Mouse (Mus musculus) liver (tissue): ENCODE measurements at regions not wholly inside any gene's neighbourhood (a gene's known extent, or its start where the extent isn't known, plus 50 kb on each side); places are given as distances from the start of the nearest gene placed in this dataset.

Experiments
- DNase-seq: peaks from one replicate; pipeline ENCODE4 v3.0.0-alpha.2; 2020; ENCODE audit warnings: mixed read lengths

- DNase-seq: no peak
Measured at GRCm38 (mm10) chr5:106318246-106318645, 139.7 kb downstream of the Barhl2 start.

- DNase-seq: no peak
Measured at GRCm38 (mm10) chr5:106313874-106314273, 144.1 kb downstream of the Barhl2 start.

DNA sequence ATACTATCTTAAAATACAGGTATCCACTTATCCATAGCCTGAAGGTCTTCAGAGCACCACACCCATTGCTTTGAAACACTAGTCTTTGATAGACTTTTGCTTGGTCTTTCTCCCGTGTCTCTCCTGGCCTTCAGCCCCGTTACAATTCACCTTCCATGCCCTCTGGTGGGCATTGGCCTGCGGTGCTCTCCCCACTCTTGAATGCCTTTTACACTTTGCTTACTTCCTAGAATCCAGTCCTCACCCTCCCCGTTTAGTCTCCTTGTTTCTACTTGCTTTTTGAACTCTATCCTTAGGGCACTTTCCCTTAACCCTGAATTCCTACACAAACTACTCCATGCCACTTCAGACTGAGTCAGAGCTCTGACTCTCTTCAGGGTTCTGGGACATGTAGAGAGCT is 156.6 kb downstream of the Barhl2 start:
- DNase-seq: no peak

- peak; percentile 7 for DNase-seq
Measured at GRCm38 (mm10) chr5:106296721-106297120, 161.2 kb downstream of the Barhl2 start.

GRCm38 (mm10) chr5:106295993-106296392 is 162.0 kb downstream of the Barhl2 start:
- DNase-seq: no peak

- no peak for DNase-seq
Measured at GRCm38 (mm10) chr5:106295538-106295937, 162.4 kb downstream of the Barhl2 start.

- DNase-seq: no peak
Measured at GRCm38 (mm10) chr5:106292387-106293229, 165.4 kb downstream of the Barhl2 start.

- DNase-seq: no peak
Measured at GRCm38 (mm10) chr5:106285152-106285551, 172.8 kb downstream of the Barhl2 start.

DNA sequence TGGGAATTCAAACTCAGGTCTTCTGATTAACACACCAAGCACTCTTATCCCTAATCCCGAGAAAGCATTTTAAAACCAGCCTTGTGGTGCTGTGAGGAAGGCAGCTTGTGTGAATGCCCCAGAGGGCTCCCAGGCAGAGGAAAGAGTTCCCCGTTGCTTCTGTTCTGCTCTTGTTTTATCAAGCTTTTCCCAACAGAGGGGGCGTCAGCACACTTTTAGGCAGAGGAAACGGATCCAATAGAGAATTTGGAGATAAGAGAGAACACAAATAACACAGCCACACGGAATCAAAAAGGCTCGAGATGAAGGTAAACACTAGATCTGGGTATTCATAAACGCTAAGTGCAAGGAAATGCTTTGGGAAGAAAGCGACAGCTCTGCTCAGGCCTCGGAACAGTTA is 173.2 kb downstream of the Barhl2 start:
- DNase-seq: no peak

- no peak for DNase-seq
Measured at GRCm38 (mm10) chr5:106282646-106283045, 175.3 kb downstream of the Barhl2 start.

GRCm38 (mm10) chr5:106277786-106278185 is 180.2 kb downstream of the Barhl2 start:
- DNase-seq: no peak

DNA sequence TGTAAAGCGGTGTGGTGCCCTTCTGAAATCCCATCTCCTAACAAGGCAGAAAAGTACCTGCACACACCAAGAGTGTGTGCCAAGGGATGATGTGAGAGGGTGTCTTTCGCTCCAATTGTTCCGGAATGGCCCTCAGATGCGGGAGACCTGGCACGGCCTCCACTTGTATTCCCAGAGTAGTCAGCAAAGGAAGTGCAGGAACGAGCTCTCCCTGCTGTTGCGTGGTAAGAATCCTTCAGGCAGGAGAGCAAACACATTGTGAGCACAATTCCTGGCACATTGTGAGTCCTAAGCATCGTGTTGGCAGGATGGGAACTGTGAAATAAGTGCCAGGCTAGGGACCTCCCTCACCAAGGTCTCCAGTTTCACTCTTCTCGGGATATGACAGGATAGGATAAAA is 180.7 kb downstream of the Barhl2 start:
- no peak for DNase-seq

DNA sequence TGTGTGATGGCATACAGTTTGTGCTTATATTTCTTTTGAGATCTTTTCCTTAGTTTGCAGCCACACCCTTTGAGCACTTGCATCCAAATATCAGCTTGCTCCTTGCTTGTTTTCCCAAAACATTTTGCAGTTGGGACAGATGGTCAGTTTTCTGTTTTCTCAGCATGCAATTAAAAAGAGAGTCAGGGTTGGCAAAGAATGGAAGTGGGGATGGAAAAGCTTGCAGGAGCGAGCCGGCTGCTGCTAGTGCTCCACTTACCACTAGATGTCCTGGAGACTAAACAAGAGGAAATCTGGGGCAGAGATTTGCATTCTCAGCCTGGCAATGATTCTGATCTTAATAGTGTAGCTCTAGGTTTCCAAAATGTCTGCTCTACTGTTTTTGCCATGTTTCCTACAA is 181.8 kb downstream of the Barhl2 start:
- no peak for DNase-seq

DNA sequence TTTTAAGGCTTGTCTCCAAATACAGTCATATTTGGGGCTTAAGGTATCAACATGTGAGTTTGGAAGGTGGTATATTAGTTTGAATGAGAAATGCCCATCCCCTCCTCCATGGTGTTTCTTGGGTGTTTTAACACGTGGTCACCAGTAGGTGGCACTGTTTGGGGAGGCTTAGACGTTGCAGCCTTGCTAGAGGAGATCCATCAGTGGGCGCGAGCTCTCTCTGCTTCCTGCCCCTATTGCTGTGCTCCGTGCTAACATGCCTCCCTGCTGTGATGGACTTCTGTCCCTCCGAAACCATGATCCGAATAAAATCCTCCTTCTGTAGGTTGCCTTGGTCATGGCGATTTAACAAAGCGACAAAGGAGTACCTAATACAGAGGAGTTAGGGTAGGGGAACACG is 183.3 kb downstream of the Barhl2 start:
- peak; percentile 10 for DNase-seq

DNA sequence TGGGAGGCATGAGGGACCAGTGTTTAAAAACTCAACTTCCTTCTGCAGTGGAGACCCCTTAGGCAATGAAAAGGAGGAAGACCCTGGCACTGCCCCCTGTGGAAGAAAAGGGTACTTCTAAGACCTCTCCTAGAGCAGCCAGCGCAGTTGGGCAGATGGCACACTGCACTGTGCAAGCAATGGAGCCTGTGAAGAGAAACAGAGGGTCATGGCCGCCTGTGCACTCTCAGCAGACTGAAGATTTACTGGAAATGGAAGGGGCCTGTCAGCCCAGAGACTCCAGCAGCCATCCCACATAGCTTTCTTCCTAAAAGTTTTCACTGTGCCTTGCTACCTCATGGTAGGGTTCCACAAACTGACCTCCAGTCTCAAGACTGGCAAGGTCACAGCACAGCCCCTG is 193.4 kb downstream of the Barhl2 start:
- no peak for DNase-seq

DNA sequence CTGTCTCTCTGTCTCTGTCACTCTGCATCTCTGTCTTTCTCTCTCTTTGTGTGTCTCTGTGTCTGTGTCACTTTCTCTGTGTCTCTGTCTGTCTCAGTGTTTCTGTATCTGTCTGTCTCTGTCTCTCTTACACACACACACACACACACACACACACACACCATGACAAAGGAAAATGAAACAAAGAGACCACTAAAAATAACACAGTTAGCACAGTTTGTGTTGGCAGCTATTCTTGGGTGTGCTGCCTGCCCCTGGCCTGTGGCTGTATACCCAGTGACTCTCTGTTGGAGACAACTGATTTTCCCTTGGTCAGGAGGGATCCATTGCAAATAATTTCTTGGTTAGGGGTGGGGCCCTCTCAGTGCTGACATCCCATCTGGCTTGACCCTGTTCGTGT is 200.8 kb downstream of the Barhl2 start:
- DNase-seq: no peak

DNA sequence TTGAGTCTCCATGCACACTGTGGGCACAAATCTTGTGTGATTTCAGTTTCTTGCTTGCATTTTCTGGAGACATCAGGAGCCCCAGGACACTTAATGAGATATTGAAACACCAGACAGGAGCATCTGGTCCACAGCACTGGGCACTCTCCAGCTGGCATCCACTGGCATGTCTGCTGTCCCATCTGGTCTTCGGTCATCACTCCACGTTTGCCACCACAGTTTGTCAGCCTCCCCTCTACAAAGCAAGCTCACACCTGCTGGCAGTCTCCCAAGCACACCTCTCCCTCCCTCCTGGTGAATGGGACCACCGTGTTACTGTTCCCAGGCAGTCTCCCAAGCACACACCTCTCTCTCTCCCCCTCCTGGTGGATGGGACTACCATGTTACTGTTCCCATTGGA is 228.8 kb downstream of the Barhl2 start:
- DNase-seq: no peak

DNA sequence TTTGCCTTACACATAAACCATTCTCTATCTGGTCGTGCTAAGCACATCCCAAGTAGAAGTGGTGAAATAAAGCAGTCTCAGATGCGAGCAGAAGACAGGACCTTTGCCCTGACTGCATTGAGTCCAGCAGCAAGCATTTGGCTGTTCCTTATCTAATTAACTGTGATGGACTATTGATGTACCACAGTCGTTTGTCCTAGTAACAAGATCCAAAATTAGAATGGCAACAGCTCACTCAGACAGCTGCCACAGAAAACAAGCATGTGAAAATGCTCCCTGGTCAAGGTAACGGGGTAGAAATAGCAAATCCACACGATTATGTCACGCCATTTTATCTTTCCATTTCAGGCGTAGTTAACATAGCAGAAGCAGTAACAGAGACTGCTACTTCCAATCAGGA is 233.8 kb downstream of the Barhl2 start:
- DNase-seq: no peak

DNA sequence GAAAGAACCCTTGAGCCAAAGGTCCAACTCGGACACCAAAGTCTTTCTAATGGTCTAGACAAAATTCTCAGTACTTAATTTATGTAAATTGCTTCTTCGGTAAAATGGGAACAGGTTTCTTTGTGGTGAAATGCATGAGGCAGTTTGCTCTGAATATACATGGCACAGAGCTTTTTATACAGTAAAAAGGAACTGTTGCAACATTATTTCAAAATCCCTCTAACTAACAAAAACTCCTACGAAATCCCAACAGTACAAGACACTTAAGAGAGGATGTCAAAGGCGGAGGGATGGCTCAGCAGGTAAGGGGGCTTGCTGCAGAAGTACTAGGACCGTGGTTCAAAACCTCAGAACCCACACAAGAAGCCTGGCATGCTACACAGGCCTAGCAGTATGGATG is 248.4 kb downstream of the Barhl2 start:
- DNase-seq: no peak

GRCm38 (mm10) chr5:106207706-106208105 is 250.3 kb downstream of the Barhl2 start:
- DNase-seq: no peak

- no peak for DNase-seq
Measured at GRCm38 (mm10) chr5:106205724-106206123, 252.2 kb downstream of the Barhl2 start.

- DNase-seq: no peak
Measured at GRCm38 (mm10) chr5:106200631-106201030, 257.3 kb downstream of the Barhl2 start.

DNA sequence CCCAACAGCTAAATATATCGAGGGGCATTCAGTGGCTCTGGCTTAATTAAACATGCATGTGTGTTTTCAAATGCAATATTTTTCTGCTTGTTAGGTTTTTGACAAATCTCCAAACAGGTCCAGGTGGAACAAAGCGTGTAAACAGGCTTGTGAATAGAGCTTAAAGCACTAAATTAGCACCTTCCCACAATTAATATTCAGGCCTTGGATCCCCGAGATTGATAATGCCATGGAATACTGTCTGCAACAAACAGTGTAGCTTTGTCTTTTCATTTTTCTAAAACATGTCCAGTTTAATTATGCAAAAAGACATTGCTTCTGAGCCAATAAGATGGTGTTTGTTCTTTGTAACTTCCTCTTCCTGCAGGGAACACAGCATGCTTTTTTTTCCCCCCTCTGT is 258.9 kb downstream of the Barhl2 start:
- no peak for DNase-seq

DNA sequence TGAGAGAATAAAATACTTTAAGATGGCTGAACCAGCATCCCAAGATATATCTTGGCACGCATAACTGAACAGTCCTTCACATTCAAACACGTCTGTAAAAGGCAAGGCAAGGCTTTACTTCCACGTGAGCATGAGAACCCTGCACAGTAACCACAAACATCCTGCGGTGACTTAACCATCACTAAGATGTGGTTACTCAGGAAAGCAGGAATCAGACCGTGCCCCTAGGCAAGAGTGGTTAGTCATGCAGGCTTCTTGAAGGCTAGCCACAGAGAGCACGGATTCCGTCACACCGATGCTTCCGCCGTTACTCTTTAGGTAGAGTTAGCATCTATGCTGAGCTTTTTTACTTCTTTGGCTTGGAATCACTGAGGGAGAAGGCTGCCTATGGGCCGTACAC is 266.8 kb downstream of the Barhl2 start:
- DNase-seq: no peak

DNA sequence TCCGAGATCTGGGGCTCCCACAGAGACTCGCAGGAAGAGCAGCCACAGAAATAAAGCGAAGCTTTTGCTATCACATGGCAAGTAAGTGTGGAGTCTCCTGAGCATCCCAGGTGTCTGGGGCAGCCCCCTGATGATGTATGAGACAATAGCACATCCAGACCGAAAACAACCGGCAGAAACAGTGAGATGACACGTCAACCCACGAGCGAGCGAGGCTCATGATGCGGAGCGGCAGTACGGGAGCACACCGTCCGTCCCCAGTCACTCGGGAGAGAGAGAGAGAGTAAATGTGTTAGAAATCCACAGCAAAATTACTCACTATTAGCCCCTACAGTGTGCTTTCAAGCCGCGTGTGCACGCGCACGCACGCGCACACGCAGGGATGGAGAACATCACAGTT is 276.2 kb downstream of the Barhl2 start:
- DNase-seq: no peak
